Mouse (Mus musculus) adrenal gland, postnatal 36 days (tissue): ENCODE data around the gene Arhgap23. TPM values are rescaled to one million over a fixed set of nuclear protein-coding genes. Genes with fewer than 3 reads are reported as not detected.

Experiments
- DNase-seq, 2 experiments: peaks; one replicate each; pipeline ENCODE4 v3.0.0; 2021; ENCODE audit warnings: mixed read lengths in 1 of 2
- total RNA-seq, 2 experiments: library from RNA; stranded (reverse); gene quantifications; 2 replicates each; pipeline ENCODE4 v1.2.3; 2021

Gene Arhgap23
- total RNA-seq, 2 experiments from 2014 or later = 28.6 to 37.3 TPM

- peak in 1 of 2 experiments; percentile 53 for DNase-seq
Measured at GRCm38 (mm10) chr11:97532950-97533582, 117.7 kb downstream of the Arhgap23 start.

GRCm38 (mm10) chr11:97533653-97534052 lies 118.3 kb downstream of the Arhgap23 start:
- no peak for DNase-seq

GRCm38 (mm10) chr11:97534442-97535307 lies 119.3 kb downstream of the Arhgap23 start:
- DNase-seq = peak; percentile 46 to 51

- DNase-seq = no peak
Measured at GRCm38 (mm10) chr11:97535308-97535630, 119.9 kb downstream of the Arhgap23 start.

GRCm38 (mm10) chr11:97535660-97536059 lies 120.3 kb downstream of the Arhgap23 start:
- no peak for DNase-seq

- no peak for DNase-seq
Measured at GRCm38 (mm10) chr11:97536083-97536747, 120.9 kb downstream of the Arhgap23 start.

GRCm38 (mm10) chr11:97536835-97537579 lies 121.7 kb downstream of the Arhgap23 start:
- DNase-seq = peak; percentile 43 to 47

GRCm38 (mm10) chr11:97537580-97538089 lies 122.3 kb downstream of the Arhgap23 start:
- no peak for DNase-seq

- no peak for DNase-seq
Measured at GRCm38 (mm10) chr11:97539622-97540021, 124.3 kb downstream of the Arhgap23 start.

GRCm38 (mm10) chr11:97540136-97540535 lies 124.8 kb downstream of the Arhgap23 start:
- DNase-seq = no peak

- DNase-seq = no peak
Measured at GRCm38 (mm10) chr11:97540604-97541003, 125.3 kb downstream of the Arhgap23 start.

- no peak for DNase-seq
Measured at GRCm38 (mm10) chr11:97542171-97543150, 127.1 kb downstream of the Arhgap23 start.

GRCm38 (mm10) chr11:97543181-97543733 lies 127.9 kb downstream of the Arhgap23 start:
- peak; percentile 56 to 62 for DNase-seq

GRCm38 (mm10) chr11:97543883-97544282 lies 128.6 kb downstream of the Arhgap23 start:
- no peak for DNase-seq

GRCm38 (mm10) chr11:97545808-97546560 lies 130.7 kb downstream of the Arhgap23 start:
- no peak for DNase-seq

GRCm38 (mm10) chr11:97546804-97547411 lies 131.6 kb downstream of the Arhgap23 start:
- DNase-seq = peak; percentile 49 to 71

- DNase-seq = no peak
Measured at GRCm38 (mm10) chr11:97547957-97548706, 132.8 kb downstream of the Arhgap23 start.

GRCm38 (mm10) chr11:97548757-97549156 lies 133.4 kb downstream of the Arhgap23 start:
- no peak for DNase-seq
